Mouse (Mus musculus) cerebellum, postnatal 14 days (tissue): ENCODE measurements around the gene Gm3880.
"Not testable (repeated sequence)": the region's sequence is repeated elsewhere in the genome, so short reads cannot be mapped to it uniquely, and the experiment has no call there.

Experiments
- DNase-seq, 2 experiments: peaks; one replicate each; pipeline ENCODE4 v3.0.0; 2021; ENCODE audit warnings: mixed read lengths in 2 of 2

The Gm3880 gene

DNA sequence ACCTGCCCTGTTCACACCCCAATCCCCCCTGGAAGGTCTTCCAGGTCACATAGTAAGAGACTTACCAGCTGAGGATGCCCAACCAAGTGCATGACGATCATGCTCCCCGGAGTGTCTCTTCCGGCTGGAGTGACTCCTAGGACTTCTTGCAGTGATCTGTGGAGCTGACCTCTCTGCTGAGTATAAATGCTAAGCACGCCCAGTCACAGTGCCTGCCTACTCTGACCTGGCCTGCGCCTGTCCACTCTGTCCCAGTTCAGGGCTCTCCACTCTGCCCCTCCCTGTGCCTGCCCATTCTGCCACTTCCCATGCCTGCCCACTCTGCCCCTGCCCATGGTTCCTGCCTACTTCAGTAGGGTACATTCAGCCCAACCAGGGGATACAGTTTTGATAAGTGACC is at the start of gene Gm3880:
Gene Gm3880 (minus strand): TSS at position 101 of the 400 bp plus-strand sequence.
- not testable (repeated sequence) for DNase-seq

DNA sequence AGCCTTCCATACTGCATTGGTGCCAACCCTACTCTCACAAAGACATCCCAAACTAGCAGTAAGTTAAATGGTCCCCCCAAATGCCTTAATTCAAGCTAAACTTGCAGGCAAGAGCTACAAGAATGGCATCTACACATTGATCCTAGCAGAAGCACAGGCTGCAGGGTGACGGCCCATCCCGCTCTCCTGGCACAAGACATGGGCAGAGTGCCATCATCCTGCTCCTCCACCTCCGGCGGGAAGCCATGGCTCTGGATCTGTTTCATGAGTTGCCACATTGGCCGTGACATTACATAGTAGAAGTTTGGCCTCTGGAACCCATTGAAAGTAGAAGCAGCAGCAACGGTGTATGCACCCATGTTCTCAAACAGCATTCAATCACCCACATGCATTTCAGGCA is 37.5 kb upstream of the Gm3880 start:
- peak; percentile 41 to 46 for DNase-seq

DNA sequence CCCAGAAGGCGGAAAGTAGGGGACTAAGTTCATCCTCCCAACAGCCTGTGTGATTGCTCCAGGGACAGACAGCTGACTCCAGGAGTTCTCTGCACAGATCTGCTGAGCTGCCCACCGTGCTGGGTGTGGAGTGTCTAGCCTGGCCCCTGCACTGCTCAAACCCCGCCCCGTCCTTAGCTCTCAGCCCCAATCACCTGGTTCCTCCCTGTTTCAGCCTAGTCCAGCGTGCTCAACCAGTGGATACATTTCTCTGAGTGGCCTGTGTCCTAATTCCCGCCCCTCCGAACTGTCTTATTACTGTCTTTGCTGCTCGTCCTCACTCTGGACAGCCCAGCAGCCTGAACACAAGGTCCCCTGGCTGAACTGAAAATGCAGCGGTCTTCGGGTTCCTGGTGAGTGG is 20.8 kb upstream of the Gm3880 start, which contains the start of the genes Gm9112 and Dmrtc1b:
Gene Gm9112 (minus strand): TSS at position 101 of the 400 bp plus-strand sequence.
Gene Dmrtc1b (plus strand): TSS at position 331 of the 400 bp plus-strand sequence.
- DNase-seq, result not testable (repeated sequence)

DNA sequence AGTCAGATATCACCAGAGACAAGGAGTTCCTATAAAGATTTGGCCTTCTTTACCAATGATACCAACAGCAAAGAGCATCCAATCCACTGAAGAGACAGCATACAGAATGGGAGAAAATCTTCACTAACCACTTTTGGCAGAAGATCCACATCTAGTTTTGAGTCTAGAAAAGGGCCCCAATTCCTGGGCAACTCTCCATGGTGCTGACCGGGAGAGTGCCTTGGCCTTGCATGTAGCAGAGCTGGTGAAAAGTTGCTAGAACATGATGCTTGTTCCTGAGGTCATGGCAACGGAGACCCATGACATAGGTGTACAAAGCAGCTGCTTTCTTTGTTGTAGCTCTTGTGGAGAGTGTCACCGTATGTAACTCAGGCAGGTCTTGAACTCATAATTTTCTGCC is 13.9 kb upstream of the Gm3880 start:
- not testable (repeated sequence) for DNase-seq

DNA sequence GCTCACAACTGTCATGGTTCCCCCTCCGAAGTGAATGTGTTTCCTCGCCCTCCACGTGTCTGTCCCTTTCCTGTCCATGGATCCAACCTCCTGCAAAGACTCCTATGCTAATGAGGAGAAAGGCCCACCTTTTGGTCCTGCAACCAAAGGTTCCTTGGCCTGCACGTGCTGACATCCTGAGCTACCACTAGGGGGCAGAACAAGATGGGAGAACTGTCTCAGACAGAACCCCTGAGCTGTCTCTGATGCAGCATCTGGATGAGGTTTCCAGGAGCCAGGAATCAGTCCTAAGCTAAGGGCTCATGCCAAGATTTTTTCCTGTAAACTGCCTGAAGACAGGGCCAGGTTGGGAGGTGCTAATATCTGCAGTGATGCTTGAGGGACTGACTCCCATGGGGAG is 2.5 kb upstream of the Gm3880 start:
- peak; percentile 46 to 59 for DNase-seq

GRCm38 (mm10) chrX:102684706-102685105 is 2.1 kb downstream of the Gm3880 start:
- not testable (repeated sequence) for DNase-seq

DNA sequence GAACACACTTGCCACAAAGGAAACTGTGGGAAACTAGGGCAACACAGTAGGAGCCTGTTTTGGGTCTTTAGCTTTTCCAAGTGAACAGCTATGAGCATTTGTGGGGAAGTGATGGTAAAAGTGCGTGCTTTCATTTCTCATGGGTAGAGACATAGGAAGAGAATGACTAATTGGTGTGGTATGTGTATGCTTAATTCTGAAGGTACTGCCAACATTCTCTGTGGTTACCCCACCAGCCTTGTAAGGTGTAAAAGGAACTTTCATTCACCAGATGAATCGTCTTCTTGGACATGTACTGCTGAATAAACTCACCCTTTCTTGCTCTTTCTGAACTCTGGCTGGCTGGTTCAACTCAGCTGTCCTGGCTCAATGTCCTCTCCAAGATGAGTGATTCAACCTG is 20.1 kb downstream of the Gm3880 start:
- no peak for DNase-seq

DNA sequence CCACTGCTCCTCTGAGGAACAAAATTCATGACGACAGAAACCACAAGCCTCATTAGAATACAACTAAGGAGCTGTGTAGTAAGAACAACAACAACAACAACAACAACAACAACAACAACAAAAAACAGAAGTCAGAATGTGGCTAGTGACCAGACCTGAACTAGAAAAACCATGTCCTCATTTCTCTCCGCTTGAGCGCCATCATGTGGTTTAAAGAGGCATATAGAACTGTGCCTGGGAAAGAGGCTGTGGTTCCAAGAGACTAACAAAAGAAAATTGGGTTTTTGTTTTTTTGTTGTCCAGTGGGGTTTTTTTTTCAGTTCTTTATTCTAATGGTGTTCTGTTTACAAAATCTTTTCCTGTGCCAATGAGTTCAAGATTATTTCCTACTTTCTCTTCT is 26.1 kb downstream of the Gm3880 start:
- DNase-seq, result peak in 1 of 2 experiments; percentile 4

DNA sequence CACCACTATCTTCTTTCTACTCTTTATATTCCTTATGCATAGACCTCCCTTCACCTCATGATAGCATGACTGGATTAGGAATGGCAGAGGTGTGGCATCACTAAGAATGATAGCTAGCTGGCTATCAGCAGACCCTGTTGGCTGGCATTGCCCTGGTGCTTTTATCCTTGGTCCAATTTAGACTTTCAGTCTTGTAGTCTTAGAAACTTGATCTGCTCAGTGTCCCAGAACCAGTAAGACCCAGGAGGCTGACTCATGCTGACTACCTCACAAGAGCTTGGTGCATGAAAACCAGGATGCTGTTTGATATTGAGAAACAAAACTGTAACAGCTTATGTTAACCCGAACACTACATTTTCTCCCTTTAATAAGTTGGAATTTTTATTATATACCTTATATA is 41.1 kb downstream of the Gm3880 start:
- no peak for DNase-seq

- no peak for DNase-seq
Measured at GRCm38 (mm10) chrX:102645146-102645545, 41.6 kb downstream of the Gm3880 start.

- DNase-seq, result no peak
Measured at GRCm38 (mm10) chrX:102644573-102644951, 42.2 kb downstream of the Gm3880 start.

- peak; percentile 55 to 57 for DNase-seq
Measured at GRCm38 (mm10) chrX:102643823-102644572, 42.8 kb downstream of the Gm3880 start, which contains the start of gene Phka1. TSS of gene Phka1 (minus strand) at chrX:102644246.
